Mouse (Mus musculus) liver, embryonic 11.5 days (tissue): ENCODE data around the gene Tanc1. TPM values are rescaled to one million over a fixed set of nuclear protein-coding genes. Genes with fewer than 3 reads are reported as not detected.

Experiments
- ATAC-seq: fragments of 200-750 bp; cut with Nextera tagmentation; replicated peaks from 2 replicates; pipeline ENCODE4 v1.8.0; 2017; ENCODE audit warnings: moderate number of reproducible peaks, mild to moderate bottlenecking, moderate TSS enrichment, moderate library complexity; ENCODE audit not compliant: low FRiP score
- DNase-seq: peaks from one replicate; pipeline ENCODE4 v3.0.0-alpha.2; 2017; ENCODE audit warnings: low spot score
- H3K27ac ChIP-seq: fragments of 300-500 bp; sonication (generic); 2 replicates; pipeline ENCODE4 v1.5.1; 2014; ENCODE audit warnings: mild to moderate bottlenecking, low read depth, low read length, control low read depth
- H3K27me3 ChIP-seq: fragments of 300-500 bp; sonication (generic); replicated peaks from 2 replicates; pipeline ENCODE4 v1.6.1; 2014; ENCODE audit warnings: low read length, mixed read lengths; ENCODE audit not compliant: control insufficient read depth, insufficient read depth
- H3K36me3 ChIP-seq: fragments of 300-500 bp; sonication (generic); 2 replicates; pipeline ENCODE4 v1.6.1; 2014; ENCODE audit warnings: mild to moderate bottlenecking, low read length, moderate library complexity, mixed read lengths; ENCODE audit not compliant: control insufficient read depth, insufficient read depth
- H3K4me1 ChIP-seq: fragments of 300-500 bp; sonication (generic); replicated peaks from 2 replicates; pipeline ENCODE4 v1.6.1; 2014; ENCODE audit warnings: low read length, mixed read lengths; ENCODE audit not compliant: control insufficient read depth, insufficient read depth
- H3K4me2 ChIP-seq: fragments of 300-500 bp; sonication (generic); 2 replicates; pipeline ENCODE4 v1.6.1; 2014; ENCODE audit warnings: mild to moderate bottlenecking, control low read depth, moderate library complexity
- H3K4me3 ChIP-seq: fragments of 300-500 bp; sonication (generic); 2 replicates; pipeline ENCODE4 v1.5.1; 2014; ENCODE audit warnings: low read depth, low read length, control low read depth
- H3K9ac ChIP-seq: fragments of 300-500 bp; sonication (generic); 2 replicates; pipeline ENCODE4 v1.6.1; 2014; ENCODE audit warnings: low read depth, low read length, control low read depth
- H3K9me3 ChIP-seq: fragments of 300-500 bp; sonication (generic); 2 replicates; pipeline ENCODE4 v1.6.1; 2016; ENCODE audit warnings: low read length, inconsistent platforms, mixed read lengths; ENCODE audit not compliant: control insufficient read depth
- WGBS: fragments of 180-500 bp; shearing (Covaris S2); extraction: QIAGEN DNeasy Blood & Tissue Kit; methylation state at CpG from one replicate; pipeline ENCODE4 v1.1.7; 2014; 5-methylcytosine and 5-hydroxymethylcytosine counted together
- polyA plus RNA-seq: library from polyadenylated mRNA; unstranded; fragments of >200 nt; fragmentation: Nextera tagmentation; extraction: Ambion mirVana; gene quantifications from 2 replicates; pipeline ENCODE4 v1.2.1, GENCODE M21; 2014

Gene Tanc1
- polyA plus RNA-seq, 1 experiment from 2014 or later, result 12.5 TPM

DNA sequence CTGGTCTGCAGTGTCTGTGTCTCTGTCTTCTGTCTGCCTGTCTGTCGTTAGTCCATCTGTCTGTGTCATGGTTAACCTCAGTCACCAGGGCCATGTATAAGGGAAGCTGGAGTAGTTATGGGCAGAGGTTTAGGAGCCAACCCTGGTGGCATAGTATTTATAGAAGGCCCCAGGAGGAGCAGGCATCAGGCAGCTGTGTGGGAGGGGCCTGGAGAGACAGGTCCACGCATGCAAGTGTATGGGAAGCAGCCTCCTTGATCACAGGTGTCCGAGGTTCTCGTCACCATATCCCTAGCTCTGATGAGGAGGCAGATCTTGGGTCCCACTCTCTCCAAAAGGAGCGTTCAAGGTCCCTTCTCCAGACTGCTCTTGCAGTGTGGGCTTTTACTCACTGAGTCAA is 219.1 kb downstream of the Tanc1 start:
- no peak for DNase-seq
- Histone ChIP-seq H3K27ac (no peak overlapping the region), H3K4me1 (peaks cover 6% of the 10 kb centered on the region; the same call in 1 of the 2 replicates), H3K9me3 (no peaks in the 10 kb centered on the region), H3K4me2 (no peak overlapping the region), H3K9ac (no peak overlapping the region), H3K27me3 (no peaks in the 10 kb centered on the region), H3K36me3 (peaks cover 7% of the 10 kb centered on the region; the same call in 1 of the 2 replicates), H3K4me3 (no peak overlapping the region)
- no peak for ATAC-seq
- WGBS, result 85% methylated on average over 5 of the region's 5 CpGs

DNA sequence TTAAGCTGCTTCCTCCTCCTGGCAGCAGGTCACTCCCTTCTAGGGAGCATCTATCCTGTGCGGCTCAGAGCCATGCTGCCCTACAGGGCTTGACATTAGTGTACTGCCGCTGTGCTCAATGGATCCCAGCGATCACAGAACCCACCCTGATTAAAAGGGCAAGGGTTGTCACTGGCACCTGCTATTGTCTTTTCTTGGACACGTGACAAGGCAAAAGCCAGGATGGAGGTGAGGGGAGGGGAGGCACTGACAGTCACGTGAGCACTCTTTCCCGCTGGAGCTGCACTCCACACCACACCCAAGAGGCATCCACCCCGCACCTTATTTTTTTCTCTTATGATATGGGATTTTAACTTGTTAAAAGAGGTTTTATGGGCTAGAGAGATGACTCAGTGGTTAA is 220.0 kb downstream of the Tanc1 start:
- Histone ChIP-seq H3K4me2 (no peak overlapping the region), H3K9ac (no peak overlapping the region), H3K36me3 (peaks cover 7% of the 10 kb centered on the region; the same call in 1 of the 2 replicates), H3K9me3 (no peaks in the 10 kb centered on the region), H3K4me1 (peaks cover 6% of the 10 kb centered on the region; the same call in 1 of the 2 replicates), H3K4me3 (no peak overlapping the region), H3K27me3 (no peaks in the 10 kb centered on the region), H3K27ac (no peak overlapping the region)
- no peak for ATAC-seq
- 87% methylated on average over 7 of the region's 7 CpGs for WGBS
- no peak for DNase-seq

DNA sequence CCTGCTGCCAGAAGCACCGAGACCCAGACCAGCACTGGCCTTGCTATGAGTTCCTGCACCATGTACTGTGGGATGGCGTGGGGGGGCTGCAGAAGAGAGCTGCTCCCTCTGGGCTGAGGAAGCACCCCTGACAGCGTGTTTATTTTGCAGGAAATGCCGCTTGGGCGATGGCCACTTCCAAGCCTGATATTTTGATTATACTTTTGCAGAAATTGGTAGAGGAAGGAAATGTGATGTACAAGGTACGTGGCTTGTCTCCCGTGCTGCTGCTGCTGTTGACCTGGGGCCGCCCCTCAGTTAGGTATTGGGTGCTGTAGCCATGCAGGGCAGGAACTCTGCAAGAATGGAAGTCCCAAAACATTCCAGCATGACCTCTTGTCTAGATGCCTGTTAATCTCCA is 227.0 kb downstream of the Tanc1 start:
- no peak overlapping the region for H3K27ac ChIP-seq
- no peak overlapping the region for H3K9ac ChIP-seq
- WGBS, result 81% methylated on average over 8 of the region's 8 CpGs
- DNase-seq (no peak), ATAC-seq (no peak)
- H3K9me3 ChIP-seq, result no peaks in the 10 kb centered on the region
- peaks cover 13% of the 10 kb centered on the region for H3K4me1 ChIP-seq
- H3K4me2 ChIP-seq, result no peak overlapping the region
- H3K4me3 ChIP-seq, result no peak overlapping the region
- H3K27me3 ChIP-seq, result no peaks in the 10 kb centered on the region
- H3K36me3 ChIP-seq, result peaks cover 20% of the 10 kb centered on the region; the same call in 1 of the 2 replicates

DNA sequence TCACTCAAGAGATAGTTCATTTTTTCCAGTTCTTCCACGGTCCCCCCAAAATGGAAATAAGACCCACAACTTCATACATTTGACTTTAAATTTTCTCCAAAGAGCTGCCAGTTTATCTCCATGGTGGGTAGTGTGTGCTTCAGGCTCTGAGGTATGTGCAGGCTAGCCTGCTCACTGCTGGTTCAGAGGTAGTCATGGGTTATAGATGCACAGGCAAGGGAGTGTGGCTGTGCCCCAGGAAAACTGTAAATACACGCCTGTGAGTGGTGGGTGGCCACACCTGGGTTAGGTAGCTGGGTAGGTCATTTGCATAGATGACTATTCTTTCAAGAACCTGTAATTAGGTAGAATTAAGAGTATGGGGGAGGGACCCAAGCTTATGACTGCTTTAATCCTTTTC is 227.9 kb downstream of the Tanc1 start:
- H3K36me3 ChIP-seq, result peaks cover 21% of the 10 kb centered on the region; the same call in 1 of the 2 replicates
- 83% methylated on average over 2 of the region's 2 CpGs for WGBS

DNA sequence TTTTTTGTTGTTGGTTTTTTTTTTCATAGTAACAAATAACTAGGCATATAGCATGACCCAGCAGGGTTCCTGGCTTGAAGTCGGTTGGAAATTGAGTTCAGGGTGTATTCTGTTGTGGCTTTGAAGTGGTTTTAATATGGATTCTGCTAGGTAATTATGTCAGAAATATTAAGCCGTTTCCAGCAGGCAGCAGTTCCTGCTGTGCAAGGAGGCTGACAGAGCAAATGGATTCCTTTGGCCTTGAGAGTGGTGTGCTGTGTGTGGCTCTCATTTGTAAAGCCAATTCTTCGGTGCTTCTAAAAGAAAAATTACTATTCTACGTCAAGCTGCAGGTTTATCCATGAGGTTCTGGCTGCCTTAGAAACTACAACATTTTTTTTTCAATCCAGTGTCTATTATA is 228.3 kb downstream of the Tanc1 start:
- Histone ChIP-seq H3K4me3 (no peak overlapping the region), H3K36me3 (peaks cover 19% of the 10 kb centered on the region; the same call in 1 of the 2 replicates), H3K27me3 (no peaks in the 10 kb centered on the region), H3K4me2 (no peak overlapping the region), H3K9ac (no peak overlapping the region), H3K9me3 (no peaks in the 10 kb centered on the region), H3K27ac (no peak overlapping the region), H3K4me1 (peaks cover 13% of the 10 kb centered on the region)
- ATAC-seq (no peak), DNase-seq (no peak)
- 80% methylated on average over 4 of the region's 4 CpGs for WGBS

More for the DNA sequence above, 227.9 kb downstream of the Tanc1 start:
- Histone ChIP-seq H3K4me3 (no peak overlapping the region), H3K27me3 (no peaks in the 10 kb centered on the region), H3K9me3 (no peaks in the 10 kb centered on the region), H3K27ac (no peak overlapping the region), H3K4me1 (peaks cover 13% of the 10 kb centered on the region), H3K4me2 (no peak overlapping the region), H3K9ac (no peak overlapping the region)
- ATAC-seq, result no peak
- DNase-seq, result no peak

DNA sequence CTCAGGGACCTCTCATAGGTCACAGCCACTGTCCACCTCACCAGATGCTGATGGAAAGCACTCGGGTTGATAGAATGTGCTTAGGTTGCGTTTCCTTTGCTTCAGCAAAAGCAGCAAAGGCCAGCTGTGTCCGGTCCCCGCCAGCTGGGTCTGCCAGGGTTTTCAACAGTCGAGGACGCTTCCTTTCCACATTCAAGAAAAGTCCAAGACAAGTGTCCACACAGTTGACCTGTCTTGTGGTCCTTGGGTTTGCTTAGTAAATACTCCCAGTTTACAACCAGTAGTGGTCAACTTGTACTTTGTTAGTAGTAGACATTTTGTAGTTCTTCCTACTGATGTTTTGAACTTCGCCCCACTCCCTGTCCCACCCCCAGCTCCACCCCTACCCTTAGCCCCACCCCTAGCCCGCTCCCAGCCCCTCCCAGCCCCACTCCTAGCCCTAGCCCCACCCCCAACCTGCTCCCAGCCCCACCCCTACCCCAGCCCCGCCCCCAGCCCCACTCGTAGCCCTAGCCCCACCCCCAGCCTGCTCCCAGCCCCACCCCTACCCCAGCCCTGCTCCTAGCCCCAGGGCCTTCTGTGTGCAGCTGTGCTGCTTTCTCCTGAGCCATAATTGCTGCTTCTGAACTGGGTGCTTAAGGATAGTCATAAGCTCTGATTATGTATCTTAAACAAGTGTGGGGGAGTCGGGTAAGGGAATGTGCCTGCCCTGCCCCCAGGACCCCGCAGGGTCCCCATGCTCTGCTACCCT is 229.5 kb downstream of the Tanc1 start:
- no peak overlapping the region for H3K9ac ChIP-seq
- H3K4me2 ChIP-seq, result peak overlapping the region; percentile 27
- H3K36me3 ChIP-seq, result peaks cover 16% of the 10 kb centered on the region; the same call in 1 of the 2 replicates
- H3K4me1 ChIP-seq, result peaks cover 13% of the 10 kb centered on the region
- no peaks in the 10 kb centered on the region for H3K9me3 ChIP-seq
- ATAC-seq (peak; percentile 82), DNase-seq (no peak)
- no peaks in the 10 kb centered on the region for H3K27me3 ChIP-seq
- no peak overlapping the region for H3K27ac ChIP-seq
- 58% methylated on average over 12 of the region's 12 CpGs for WGBS
- H3K4me3 ChIP-seq, result no peak overlapping the region

DNA sequence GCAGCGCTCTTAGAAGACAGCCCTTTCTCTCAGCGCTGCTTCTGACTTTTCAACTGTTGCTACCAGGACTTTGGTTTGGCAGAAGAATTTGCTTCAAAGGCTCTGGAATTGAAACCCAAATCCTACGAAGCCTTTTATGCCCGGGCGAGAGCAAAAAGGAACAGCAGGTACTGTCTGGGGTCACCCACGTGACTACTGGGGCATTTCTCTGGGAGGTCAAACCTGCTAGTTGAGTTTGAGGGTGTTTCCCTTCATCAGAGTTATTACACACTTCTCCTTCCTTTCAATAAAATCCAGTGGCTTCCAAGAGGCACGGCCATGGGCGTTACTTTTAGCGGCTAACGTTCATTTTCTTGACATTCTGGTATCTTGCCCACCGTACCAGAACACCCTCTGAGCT is 230.1 kb downstream of the Tanc1 start:
- Histone ChIP-seq H3K4me2 (peak overlapping the region; percentile 27), H3K27ac (no peak overlapping the region), H3K36me3 (peaks cover 16% of the 10 kb centered on the region; the same call in 1 of the 2 replicates), H3K27me3 (no peaks in the 10 kb centered on the region), H3K9me3 (no peaks in the 10 kb centered on the region), H3K9ac (no peak overlapping the region), H3K4me3 (no peak overlapping the region), H3K4me1 (peaks cover 13% of the 10 kb centered on the region)
- WGBS, result 81% methylated on average over 11 of the region's 11 CpGs
- DNase-seq, result no peak
- ATAC-seq, result 0 out of 2 replicates have a peak, but pooled peaks have one; percentile 13

DNA sequence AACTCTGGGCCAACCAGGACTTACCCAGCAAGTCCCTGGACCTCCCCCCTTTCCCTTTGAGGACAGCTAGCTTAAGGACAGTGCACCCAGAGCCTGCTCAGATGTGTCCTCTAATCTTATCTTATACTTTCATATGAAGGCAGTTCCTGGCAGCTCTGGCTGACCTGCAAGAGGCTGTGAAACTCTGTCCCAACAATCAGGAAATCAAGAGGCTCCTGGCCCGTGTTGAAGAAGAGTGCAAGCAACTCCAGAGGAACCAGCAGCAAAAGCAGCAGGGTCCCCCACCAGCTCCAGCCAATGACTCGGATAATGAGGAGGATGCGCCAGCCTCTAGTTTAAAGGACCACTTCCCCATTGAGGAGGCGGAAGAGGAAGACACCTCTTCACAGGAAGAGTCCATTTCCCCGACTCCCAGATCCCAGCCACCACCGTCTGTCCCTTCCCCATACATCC is 230.7 kb downstream of the Tanc1 start:
- Histone ChIP-seq H3K4me1 (peaks cover 13% of the 10 kb centered on the region), H3K36me3 (peaks cover 14% of the 10 kb centered on the region; the same call in 1 of the 2 replicates), H3K27ac (no peak overlapping the region), H3K4me2 (0 out of 2 replicates have a peak overlapping the region, but pooled peaks have one; percentile 3), H3K27me3 (no peaks in the 10 kb centered on the region), H3K4me3 (no peak overlapping the region), H3K9ac (no peak overlapping the region), H3K9me3 (no peaks in the 10 kb centered on the region)
- WGBS, result 55% methylated on average over 6 of the region's 6 CpGs
- ATAC-seq, result peak; percentile 47; the same call in 1 of the 2 replicates
- no peak for DNase-seq

DNA sequence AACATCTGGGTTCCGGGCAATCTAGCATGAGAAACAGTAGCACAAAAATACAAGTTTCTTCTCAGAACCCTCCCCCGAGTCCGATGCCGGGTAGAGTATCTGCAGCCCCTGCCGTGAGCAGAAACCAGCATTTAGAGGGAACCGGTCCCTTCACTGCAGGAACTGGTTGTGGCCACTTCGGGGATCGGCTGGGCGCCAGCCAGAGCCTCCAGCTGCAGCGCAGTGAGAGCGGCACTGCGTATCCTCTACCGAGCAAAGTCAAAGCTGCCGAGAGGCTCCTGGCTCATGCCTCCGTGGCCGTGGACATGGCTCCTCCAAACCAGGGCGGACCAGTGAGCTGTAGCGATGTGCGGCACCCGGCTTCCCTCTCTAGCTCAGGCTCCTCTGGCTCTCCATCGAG is 231.3 kb downstream of the Tanc1 start:
- peaks cover 12% of the 10 kb centered on the region; the same call in 1 of the 2 replicates for H3K36me3 ChIP-seq
- H3K27me3 ChIP-seq, result no peaks in the 10 kb centered on the region
- no peaks in the 10 kb centered on the region for H3K9me3 ChIP-seq
- peaks cover 13% of the 10 kb centered on the region for H3K4me1 ChIP-seq
- H3K4me2 ChIP-seq, result no peak overlapping the region
- 83% methylated on average over 21 of the region's 21 CpGs for WGBS
- DNase-seq (no peak), ATAC-seq (no peak)
- no peak overlapping the region for H3K27ac ChIP-seq
- H3K9ac ChIP-seq, result no peak overlapping the region
- H3K4me3 ChIP-seq, result no peak overlapping the region
